Mouse (Mus musculus): ENCODE data around the gene Cib4. TPM values are rescaled to one million over a fixed set of nuclear protein-coding genes. Genes with fewer than 3 reads are reported as not detected.
A peak's percentile ranks its signal among the peaks of the same experiment; 100 is the strongest.

The Cib4 gene
- polyA plus RNA-seq, 1 experiment from 2014 or later: 0.17 TPM

GRCm38 (mm10) chr5:30577251-30577650, 31.6 kb upstream of the Cib4 start:
- Histone ChIP-seq H3K27ac (replicated peaks) (no peak overlapping the region), H3K4me3 (ENCODE audit: low read depth, low read length) (no peak overlapping the region), H3K4me1 (replicated peaks; ENCODE audit: control insufficient read depth, insufficient read depth) (no peaks in the 10 kb centered on the region), H3K36me3 (ENCODE audit: control insufficient read depth, insufficient read depth, low read length) (no peaks in the 10 kb centered on the region), H3K4me2 (replicated peaks; ENCODE audit: low read depth) (no peak overlapping the region), H3K9me3 (ENCODE audit: control insufficient read depth, low read length) (no peaks in the 10 kb centered on the region), H3K27me3 (ENCODE audit: control insufficient read depth, insufficient read depth, low read length) (no peaks in the 10 kb centered on the region), H3K9ac (ENCODE audit: low read length) (no peak overlapping the region)
- no peak for ATAC-seq (ENCODE audit: low FRiP score, low TSS enrichment)
- no peak for DNase-seq (ENCODE audit: low spot score)
- TF ChIP-seq CTCF (IDR thresholded peaks at IDR 0.05; ENCODE audit: low read depth) (no peak), EP300 (optimal IDR thresholded peaks at IDR 0.05) (no peak)
- WGBS: 64% methylated on average over 9 of the region's 9 CpGs

- H3K27ac ChIP-seq (replicated peaks): peak overlapping the region; percentile 30
- no peaks in the 10 kb centered on the region for H3K4me1 ChIP-seq (replicated peaks; ENCODE audit: control insufficient read depth, insufficient read depth)
- no peak for DNase-seq (ENCODE audit: low spot score)
- no peak overlapping the region for H3K4me2 ChIP-seq (replicated peaks; ENCODE audit: low read depth)
- no peak overlapping the region for H3K9ac ChIP-seq (ENCODE audit: low read length)
- TF ChIP-seq EP300 (optimal IDR thresholded peaks at IDR 0.05): no peak
- no peak for TF ChIP-seq CTCF (IDR thresholded peaks at IDR 0.05; ENCODE audit: low read depth)
- ATAC-seq (ENCODE audit: low FRiP score, low TSS enrichment): no peak
- WGBS: 70% methylated on average over 7 of the region's 7 CpGs
- H3K36me3 ChIP-seq (ENCODE audit: control insufficient read depth, insufficient read depth, low read length): no peaks in the 10 kb centered on the region
- H3K4me3 ChIP-seq (ENCODE audit: low read depth, low read length): no peak overlapping the region
- H3K9me3 ChIP-seq (ENCODE audit: control insufficient read depth, low read length): no peaks in the 10 kb centered on the region
- H3K27me3 ChIP-seq (ENCODE audit: control insufficient read depth, insufficient read depth, low read length): no peaks in the 10 kb centered on the region
Observed at GRCm38 (mm10) chr5:30576233-30576632, 30.6 kb upstream of the Cib4 start.

- Histone ChIP-seq H3K9me3 (ENCODE audit: control insufficient read depth, low read length) (no peaks in the 10 kb centered on the region), H3K27me3 (ENCODE audit: control insufficient read depth, insufficient read depth, low read length) (no peaks in the 10 kb centered on the region), H3K27ac (replicated peaks) (no peak overlapping the region), H3K4me3 (ENCODE audit: low read depth, low read length) (no peak overlapping the region), H3K36me3 (ENCODE audit: control insufficient read depth, insufficient read depth, low read length) (no peaks in the 10 kb centered on the region), H3K4me2 (replicated peaks; ENCODE audit: low read depth) (no peak overlapping the region), H3K9ac (ENCODE audit: low read length) (no peak overlapping the region), H3K4me1 (replicated peaks; ENCODE audit: control insufficient read depth, insufficient read depth) (no peaks in the 10 kb centered on the region)
- no peak for ATAC-seq (ENCODE audit: low FRiP score, low TSS enrichment)
- DNase-seq (ENCODE audit: low spot score): no peak
- no peak for TF ChIP-seq EP300 (optimal IDR thresholded peaks at IDR 0.05)
- TF ChIP-seq CTCF (IDR thresholded peaks at IDR 0.05; ENCODE audit: low read depth): no peak
- whole genome bisulfite sequencing: 82% methylated on average over 8 of the region's 8 CpGs
Observed at GRCm38 (mm10) chr5:30574367-30574766, 28.7 kb upstream of the Cib4 start.

GRCm38 (mm10) chr5:30571820-30572219, 26.2 kb upstream of the Cib4 start:
- Histone ChIP-seq H3K9me3 (ENCODE audit: control insufficient read depth, low read length) (no peaks in the 10 kb centered on the region), H3K36me3 (ENCODE audit: control insufficient read depth, insufficient read depth, low read length) (no peaks in the 10 kb centered on the region), H3K9ac (ENCODE audit: low read length) (no peak overlapping the region), H3K4me2 (replicated peaks; ENCODE audit: low read depth) (no peak overlapping the region), H3K27me3 (ENCODE audit: control insufficient read depth, insufficient read depth, low read length) (no peaks in the 10 kb centered on the region), H3K4me3 (ENCODE audit: low read depth, low read length) (no peak overlapping the region), H3K4me1 (replicated peaks; ENCODE audit: control insufficient read depth, insufficient read depth) (no peaks in the 10 kb centered on the region), H3K27ac (replicated peaks) (no peak overlapping the region)
- DNase-seq (ENCODE audit: low spot score) (no peak), ATAC-seq (ENCODE audit: low FRiP score, low TSS enrichment) (no peak)
- WGBS: 59% methylated on average over 5 of the region's 5 CpGs
- no peak for TF ChIP-seq EP300 (optimal IDR thresholded peaks at IDR 0.05)

GRCm38 (mm10) chr5:30568479-30568878, 22.8 kb upstream of the Cib4 start:
- Histone ChIP-seq H3K9me3 (ENCODE audit: control insufficient read depth, low read length) (no peaks in the 10 kb centered on the region), H3K4me1 (replicated peaks; ENCODE audit: control insufficient read depth, insufficient read depth) (no peaks in the 10 kb centered on the region), H3K4me2 (replicated peaks; ENCODE audit: low read depth) (no peak overlapping the region), H3K4me3 (ENCODE audit: low read depth, low read length) (no peak overlapping the region), H3K27me3 (ENCODE audit: control insufficient read depth, insufficient read depth, low read length) (no peaks in the 10 kb centered on the region), H3K27ac (replicated peaks) (no peak overlapping the region), H3K9ac (ENCODE audit: low read length) (no peak overlapping the region), H3K36me3 (ENCODE audit: control insufficient read depth, insufficient read depth, low read length) (no peaks in the 10 kb centered on the region)
- 67% methylated on average over 1 of the region's 1 CpGs for WGBS
- TF ChIP-seq CTCF (IDR thresholded peaks at IDR 0.05; ENCODE audit: low read depth): no peak
- no peak for TF ChIP-seq EP300 (optimal IDR thresholded peaks at IDR 0.05)
- ATAC-seq (ENCODE audit: low FRiP score, low TSS enrichment): no peak
- no peak for DNase-seq (ENCODE audit: low spot score)

- Histone ChIP-seq H3K9ac (ENCODE audit: low read length) (no peak overlapping the region), H3K36me3 (ENCODE audit: control insufficient read depth, insufficient read depth, low read length) (no peaks in the 10 kb centered on the region), H3K9me3 (ENCODE audit: control insufficient read depth, low read length) (no peaks in the 10 kb centered on the region), H3K27ac (replicated peaks) (no peak overlapping the region), H3K4me3 (ENCODE audit: low read depth, low read length) (no peak overlapping the region), H3K27me3 (ENCODE audit: control insufficient read depth, insufficient read depth, low read length) (no peaks in the 10 kb centered on the region), H3K4me2 (replicated peaks; ENCODE audit: low read depth) (no peak overlapping the region), H3K4me1 (replicated peaks; ENCODE audit: control insufficient read depth, insufficient read depth) (no peaks in the 10 kb centered on the region)
- TF ChIP-seq EP300 (optimal IDR thresholded peaks at IDR 0.05) (no peak), CTCF (IDR thresholded peaks at IDR 0.05; ENCODE audit: low read depth) (no peak)
- 31% methylated on average over 3 of the region's 3 CpGs for WGBS
- DNase-seq (ENCODE audit: low spot score) (no peak), ATAC-seq (ENCODE audit: low FRiP score, low TSS enrichment) (no peak)
Observed at GRCm38 (mm10) chr5:30559986-30560493, 14.4 kb upstream of the Cib4 start.

Measured in stomach, postnatal 0 days (tissue).